Mouse (Mus musculus): ENCODE measurements around the gene Ccnb1.

DNA sequence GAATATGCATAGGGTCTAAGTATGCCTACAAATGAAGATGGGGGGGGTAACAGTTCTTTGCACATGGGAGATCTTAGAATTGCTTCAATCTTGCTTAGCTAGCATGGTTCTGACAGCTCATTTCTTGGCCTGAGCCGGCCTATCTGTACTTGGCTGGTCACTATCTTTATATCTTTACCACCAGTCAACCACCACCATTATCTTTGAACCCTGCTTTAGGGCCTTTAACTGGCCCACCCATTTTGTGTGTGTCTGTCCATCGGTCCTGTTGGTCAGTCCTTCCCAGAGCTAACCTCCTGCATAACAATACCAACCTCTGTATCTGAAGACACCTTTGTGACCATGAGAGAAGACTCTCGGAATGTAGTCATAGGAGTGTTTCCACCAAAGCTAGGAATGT, 35.0 kb downstream of the Ccnb1 start:
- TF ChIP-seq CTCF (IDR thresholded peaks at IDR 0.05; ENCODE audit: control insufficient read depth, insufficient read depth, insufficient read length) = no peak
- no peak for TF ChIP-seq MYOD1 (IDR thresholded peaks at IDR 0.05; ENCODE audit: control insufficient read depth, insufficient read length, low read depth)
- TF ChIP-seq USF1 (IDR thresholded peaks at IDR 0.05; ENCODE audit: low read depth) = no peak
- no peak for TF ChIP-seq FOSL1 (IDR thresholded peaks at IDR 0.05; ENCODE audit: insufficient read depth, low read length, poor library complexity, severe bottlenecking)
- no peak for TF ChIP-seq MAX (IDR thresholded peaks at IDR 0.05)
- TF ChIP-seq MYOG (IDR thresholded peaks at IDR 0.05; ENCODE audit: control insufficient read depth, extremely low read depth, insufficient read length) = no peak
- TF ChIP-seq CEBPB (IDR thresholded peaks at IDR 0.05; ENCODE audit: low read depth) = no peak
